Mouse (Mus musculus) forebrain, embryonic 16.5 days (tissue): ENCODE data around the gene Atp12a. TPM values are rescaled to one million over a fixed set of nuclear protein-coding genes. Genes with fewer than 3 reads are reported as not detected.

Experiments
- ATAC-seq: fragments of 200-750 bp; cut with Nextera tagmentation; 2 replicates; pipeline ENCODE4 v1.8.0; 2017; ENCODE audit warnings: mild to moderate bottlenecking, moderate library complexity
- H3K27ac ChIP-seq: fragments of 300-500 bp; sonication (generic); 2 replicates; pipeline ENCODE4 v1.5.1; 2014; ENCODE audit warnings: low read length, control low read depth
- H3K27me3 ChIP-seq: fragments of 300-500 bp; sonication (generic); replicated peaks from 2 replicates; pipeline ENCODE4 v1.6.1; 2014; ENCODE audit warnings: low read length; ENCODE audit not compliant: control insufficient read depth, insufficient read depth
- H3K36me3 ChIP-seq: fragments of 300-500 bp; sonication (generic); 2 replicates; pipeline ENCODE4 v1.6.1; 2014; ENCODE audit not compliant: control insufficient read depth, insufficient read depth
- H3K4me1 ChIP-seq: fragments of 300-500 bp; sonication (generic); replicated peaks from 2 replicates; pipeline ENCODE4 v1.6.1; 2014; ENCODE audit warnings: low read length; ENCODE audit not compliant: control insufficient read depth, insufficient read depth
- H3K4me2 ChIP-seq: fragments of 300-500 bp; sonication (generic); 2 replicates; pipeline ENCODE4 v1.6.1; 2014; ENCODE audit warnings: mild to moderate bottlenecking, low read length, control low read depth
- H3K4me3 ChIP-seq: fragments of 300-500 bp; sonication (generic); replicated peaks from 2 replicates; pipeline ENCODE4 v1.5.1; 2014; ENCODE audit warnings: mild to moderate bottlenecking, low read length, control low read depth
- H3K9ac ChIP-seq: fragments of 300-500 bp; sonication (generic); replicated peaks from 2 replicates; pipeline ENCODE4 v1.6.1; 2014; ENCODE audit warnings: low read depth, low read length, control low read depth
- H3K9me3 ChIP-seq: fragments of 300-500 bp; sonication (generic); 2 replicates; pipeline ENCODE4 v1.6.1; 2016; ENCODE audit warnings: low read length; ENCODE audit not compliant: control insufficient read depth
- WGBS: fragments of 180-500 bp; shearing (Covaris S2); extraction: QIAGEN DNeasy Blood & Tissue Kit; methylation state at CpG from one replicate; pipeline ENCODE4 v1.1.7; 2014; 5-methylcytosine and 5-hydroxymethylcytosine counted together
- polyA plus RNA-seq: library from polyadenylated mRNA; unstranded; fragments of >200 nt; fragmentation: Nextera tagmentation; extraction: Ambion mirVana; gene quantifications from 2 replicates; pipeline ENCODE4 v1.2.1, GENCODE M21; 2015

The Atp12a gene
- polyA plus RNA-seq, result 0.29 and 0.30 TPM in 2 replicates

DNA sequence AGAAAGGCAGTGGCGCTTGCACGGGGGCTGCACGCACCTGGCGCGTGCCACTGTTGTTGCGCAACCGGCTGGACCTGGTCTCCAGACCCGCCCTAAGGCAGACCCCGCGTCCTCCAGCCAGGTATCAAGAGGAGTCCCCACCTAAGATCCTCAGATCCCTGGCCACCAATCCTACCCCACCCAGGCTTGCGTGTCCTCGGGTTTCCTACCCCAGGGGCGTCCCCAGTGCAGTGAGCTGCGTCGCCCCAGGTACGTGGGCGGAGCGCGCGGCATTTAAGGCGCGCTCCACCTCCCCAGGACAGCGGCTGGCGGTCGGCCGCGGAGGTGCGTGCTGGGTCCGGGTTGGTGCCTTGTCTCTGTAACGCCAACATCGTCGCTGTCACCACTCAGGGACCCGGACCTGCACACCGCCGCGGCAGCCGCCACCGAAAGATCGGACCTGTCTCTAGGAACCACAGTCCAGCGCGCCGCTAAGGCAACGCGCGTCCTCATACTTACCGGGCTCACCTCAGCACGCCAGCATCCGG is at the start of gene Atp12a:
Gene Atp12a, plus strand, starts transcription at position 358 of the 527 bp plus-strand sequence.
- peak within 1 kb of the TSS; percentile 45 for H3K4me3 ChIP-seq
- no peak within 1 kb of the TSS for H3K27ac ChIP-seq
- H3K9ac ChIP-seq, result peak within 1 kb of the TSS; percentile 45
- no peaks in the 10 kb centered on the region for H3K36me3 ChIP-seq
- 0 out of 2 replicates have a peak, but pooled peaks have one; percentile 31 for ATAC-seq
- peak within 1 kb of the TSS; percentile 71 for H3K4me2 ChIP-seq
- under 1% methylated on average over 48 of the region's 48 CpGs for WGBS
- H3K27me3 ChIP-seq, result peaks cover 36% of the 10 kb centered on the region
- peaks cover 8% of the 10 kb centered on the region for H3K4me1 ChIP-seq
- H3K9me3 ChIP-seq, result no peaks in the 10 kb centered on the region

DNA sequence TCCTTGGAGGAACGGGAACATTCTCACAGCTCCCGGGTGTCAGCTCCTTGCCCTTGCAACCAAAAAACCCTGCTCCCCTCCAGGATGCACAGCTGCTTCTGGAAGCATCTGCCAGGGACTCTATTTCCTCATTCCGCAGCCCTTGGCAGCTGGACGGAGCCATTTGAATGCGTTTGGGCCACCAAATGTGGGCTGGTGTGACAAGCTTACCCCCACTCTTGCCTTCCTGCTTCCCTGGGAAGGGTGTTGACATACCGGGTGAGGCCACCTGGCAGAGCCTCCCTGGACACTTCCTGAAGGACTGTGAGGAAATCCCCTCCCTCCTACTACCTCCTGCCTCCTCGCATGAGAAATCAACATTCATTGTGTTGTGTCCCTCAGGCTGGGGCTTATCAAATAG is 49.3 kb upstream of the Atp12a start:
- Histone ChIP-seq H3K4me3 (no peak overlapping the region), H3K9ac (no peak overlapping the region), H3K4me1 (no peaks in the 10 kb centered on the region), H3K4me2 (no peak overlapping the region), H3K36me3 (no peaks in the 10 kb centered on the region), H3K27me3 (no peaks in the 10 kb centered on the region), H3K27ac (no peak overlapping the region), H3K9me3 (no peaks in the 10 kb centered on the region)
- 78% methylated on average over 7 of the region's 7 CpGs for WGBS
- ATAC-seq, result no peak

DNA sequence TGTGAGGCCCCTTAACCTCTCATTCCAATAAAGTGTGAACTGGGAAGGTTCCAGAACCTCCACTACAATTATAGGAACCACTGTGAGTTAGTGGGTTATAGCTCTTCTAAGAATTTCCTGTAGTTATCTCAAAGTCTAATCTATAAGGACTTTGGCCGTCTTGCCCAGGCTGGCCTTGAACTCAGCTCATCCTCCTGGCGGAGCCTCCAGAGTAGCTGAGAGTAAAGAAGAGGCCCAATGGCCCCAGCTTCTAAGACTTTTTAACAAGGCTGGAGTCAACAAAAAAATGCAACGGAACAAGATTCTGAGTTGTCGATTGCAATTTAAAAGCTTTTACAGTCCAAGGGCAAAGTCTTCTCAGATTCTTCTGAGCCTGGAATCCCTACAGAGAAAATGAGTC is 48.5 kb upstream of the Atp12a start:
- no peaks in the 10 kb centered on the region for H3K27me3 ChIP-seq
- H3K9ac ChIP-seq, result no peak overlapping the region
- no peak for ATAC-seq
- WGBS, result 88% methylated on average over 4 of the region's 4 CpGs
- H3K4me1 ChIP-seq, result no peaks in the 10 kb centered on the region
- no peak overlapping the region for H3K4me3 ChIP-seq
- no peak overlapping the region for H3K27ac ChIP-seq
- H3K9me3 ChIP-seq, result no peaks in the 10 kb centered on the region
- H3K4me2 ChIP-seq, result no peak overlapping the region
- no peaks in the 10 kb centered on the region for H3K36me3 ChIP-seq

DNA sequence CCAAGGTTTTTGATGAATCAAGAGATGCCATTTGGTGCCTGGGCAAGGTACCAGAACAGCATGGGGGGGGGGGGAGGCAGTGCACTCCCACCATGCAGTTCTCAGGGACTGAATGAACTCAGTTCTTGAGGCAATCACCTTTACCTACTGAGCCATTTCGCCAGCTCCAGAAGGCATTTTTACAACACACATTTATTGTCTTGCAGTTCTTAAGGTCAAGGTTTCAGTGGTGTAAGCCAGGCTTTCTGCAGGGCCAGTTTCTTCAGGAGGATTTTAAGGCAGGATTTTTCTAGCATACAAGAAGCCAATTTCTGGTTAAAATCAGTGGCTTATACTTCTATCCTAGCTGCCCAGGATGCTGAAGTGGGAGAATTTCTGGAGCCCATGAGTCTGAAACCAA is 41.9 kb upstream of the Atp12a start:
- Histone ChIP-seq H3K4me2 (no peak overlapping the region), H3K9ac (no peak overlapping the region), H3K9me3 (no peaks in the 10 kb centered on the region), H3K27ac (no peak overlapping the region), H3K4me1 (no peaks in the 10 kb centered on the region), H3K4me3 (no peak overlapping the region), H3K27me3 (no peaks in the 10 kb centered on the region), H3K36me3 (no peaks in the 10 kb centered on the region)
- ATAC-seq, result no peak
- 91% methylated on average over 1 of the region's 1 CpGs for WGBS

DNA sequence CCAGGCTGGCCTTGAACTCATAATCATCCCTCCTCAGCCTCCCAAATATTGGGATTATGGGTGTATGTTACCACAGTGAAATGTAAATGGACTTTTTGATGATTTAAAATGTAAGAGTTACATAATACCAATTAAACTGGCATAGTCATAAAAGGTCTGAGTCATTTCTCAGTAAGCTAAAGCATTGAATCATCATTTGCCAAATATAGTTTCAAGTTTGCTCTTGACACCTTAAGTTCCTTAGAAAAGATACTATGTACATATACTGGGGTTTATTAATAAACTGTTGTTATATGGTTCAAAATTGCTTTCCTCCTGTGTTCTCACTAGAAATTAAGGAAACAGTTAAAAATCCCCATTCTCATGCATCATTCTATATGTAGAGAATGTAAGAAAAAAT is 39.8 kb upstream of the Atp12a start:
- Histone ChIP-seq H3K9me3 (no peaks in the 10 kb centered on the region), H3K4me1 (no peaks in the 10 kb centered on the region), H3K36me3 (no peaks in the 10 kb centered on the region), H3K27me3 (no peaks in the 10 kb centered on the region), H3K4me2 (no peak overlapping the region), H3K4me3 (no peak overlapping the region), H3K27ac (no peak overlapping the region), H3K9ac (no peak overlapping the region)
- ATAC-seq, result no peak

DNA sequence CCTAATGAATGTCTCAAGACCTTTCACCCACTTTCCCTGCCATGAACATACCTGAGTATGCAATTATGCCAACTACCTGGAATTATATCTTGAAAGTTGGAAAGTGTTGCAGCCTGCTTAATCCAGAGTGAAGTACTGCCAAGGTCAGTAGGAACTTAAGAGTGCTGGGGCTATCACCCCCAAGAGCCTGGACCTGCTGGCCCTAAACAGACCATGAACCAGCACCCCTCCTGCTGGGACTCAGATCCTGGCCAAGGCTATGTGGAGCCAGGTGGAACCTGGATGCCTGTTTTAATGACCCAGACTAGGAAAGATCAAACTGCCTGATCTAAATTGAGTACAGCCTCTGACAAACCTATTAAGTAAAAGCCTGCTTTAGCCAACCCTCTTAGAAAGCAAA is 31.2 kb upstream of the Atp12a start:
- H3K27me3 ChIP-seq, result no peaks in the 10 kb centered on the region
- H3K36me3 ChIP-seq, result no peaks in the 10 kb centered on the region
- no peak overlapping the region for H3K4me2 ChIP-seq
- no peak for ATAC-seq
- no peaks in the 10 kb centered on the region for H3K9me3 ChIP-seq
- peaks cover 4% of the 10 kb centered on the region; the same call in 1 of the 2 replicates for H3K4me1 ChIP-seq
- no peak overlapping the region for H3K27ac ChIP-seq
- H3K9ac ChIP-seq, result no peak overlapping the region
- no peak overlapping the region for H3K4me3 ChIP-seq

DNA sequence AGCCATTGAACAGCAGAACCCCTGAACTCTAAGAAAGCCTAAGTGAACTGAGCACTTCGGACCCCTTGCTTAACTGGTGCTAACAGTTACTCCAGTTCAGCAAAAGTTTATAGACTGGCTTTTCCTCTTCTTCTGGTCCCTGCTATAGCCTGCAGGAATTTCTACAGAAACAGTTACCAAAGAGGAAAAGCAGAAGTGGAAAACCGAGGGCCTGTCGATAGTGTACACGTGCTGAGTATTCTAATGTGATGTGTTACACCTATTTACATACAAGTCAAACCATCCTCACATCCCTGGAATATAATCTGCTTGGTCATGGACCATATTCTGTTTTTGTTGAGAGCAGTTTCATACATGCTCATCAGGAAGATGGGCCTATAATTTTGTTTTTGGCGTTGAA is 30.4 kb upstream of the Atp12a start:
- 94% methylated on average over 5 of the region's 5 CpGs for WGBS
- no peaks in the 10 kb centered on the region for H3K9me3 ChIP-seq
- H3K27ac ChIP-seq, result no peak overlapping the region
- H3K4me2 ChIP-seq, result no peak overlapping the region
- no peak overlapping the region for H3K9ac ChIP-seq
- no peaks in the 10 kb centered on the region for H3K36me3 ChIP-seq
- peaks cover 4% of the 10 kb centered on the region; the same call in 1 of the 2 replicates for H3K4me1 ChIP-seq
- ATAC-seq, result no peak
- H3K4me3 ChIP-seq, result no peak overlapping the region
- H3K27me3 ChIP-seq, result no peaks in the 10 kb centered on the region

DNA sequence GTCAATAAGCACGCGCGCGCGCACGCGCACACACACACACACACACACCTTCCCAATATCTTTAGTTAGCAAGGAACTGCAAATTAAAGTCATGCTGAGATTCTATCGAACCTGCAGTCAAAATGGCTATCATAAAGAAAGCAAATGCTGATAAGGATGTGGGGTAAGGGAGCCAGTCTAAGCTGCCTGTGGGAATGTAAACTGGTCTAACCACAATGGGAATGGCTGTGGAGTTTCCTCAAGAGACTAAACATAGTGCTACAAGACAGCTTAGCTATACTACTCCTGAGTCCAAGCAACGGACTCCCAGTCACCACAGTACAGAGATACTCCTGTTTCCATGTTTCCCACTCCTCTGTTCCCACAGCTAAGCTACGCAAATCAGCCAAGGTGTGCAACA is 28.8 kb upstream of the Atp12a start:
- Histone ChIP-seq H3K36me3 (no peaks in the 10 kb centered on the region), H3K4me2 (no peak overlapping the region), H3K4me1 (peaks cover 4% of the 10 kb centered on the region; the same call in 1 of the 2 replicates), H3K4me3 (no peak overlapping the region), H3K27ac (no peak overlapping the region), H3K9me3 (no peaks in the 10 kb centered on the region), H3K9ac (no peak overlapping the region), H3K27me3 (no peaks in the 10 kb centered on the region)
- no peak for ATAC-seq
- WGBS, result 88% methylated on average over 10 of the region's 10 CpGs

DNA sequence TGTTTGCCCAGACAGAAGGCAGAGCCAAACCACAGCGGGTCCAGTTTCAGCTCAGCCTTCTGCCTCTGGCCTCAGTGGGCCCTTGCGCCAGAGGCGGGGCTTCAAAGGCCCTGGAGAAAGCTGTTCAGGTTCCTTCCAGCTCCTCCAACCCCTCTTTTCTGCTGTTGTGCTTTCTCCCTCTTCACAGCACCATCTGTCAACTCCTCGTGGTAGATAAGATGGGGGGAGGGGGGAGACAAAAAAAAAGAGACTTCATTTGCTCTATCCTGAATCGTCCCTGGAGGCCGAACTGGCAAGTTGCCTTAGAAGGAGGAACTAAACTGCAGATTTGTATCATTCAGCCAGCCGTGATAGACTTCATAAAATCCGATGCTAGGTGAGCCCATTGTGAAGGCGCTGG is 27.8 kb upstream of the Atp12a start:
- peak; percentile 47 for ATAC-seq
- peaks cover 4% of the 10 kb centered on the region; the same call in 1 of the 2 replicates for H3K4me1 ChIP-seq
- 52% methylated on average over 9 of the region's 9 CpGs for WGBS
- H3K9ac ChIP-seq, result no peak overlapping the region
- H3K27me3 ChIP-seq, result no peaks in the 10 kb centered on the region
- H3K4me3 ChIP-seq, result no peak overlapping the region
- H3K4me2 ChIP-seq, result no peak overlapping the region
- no peaks in the 10 kb centered on the region for H3K9me3 ChIP-seq
- H3K27ac ChIP-seq, result no peak overlapping the region
- H3K36me3 ChIP-seq, result no peaks in the 10 kb centered on the region

DNA sequence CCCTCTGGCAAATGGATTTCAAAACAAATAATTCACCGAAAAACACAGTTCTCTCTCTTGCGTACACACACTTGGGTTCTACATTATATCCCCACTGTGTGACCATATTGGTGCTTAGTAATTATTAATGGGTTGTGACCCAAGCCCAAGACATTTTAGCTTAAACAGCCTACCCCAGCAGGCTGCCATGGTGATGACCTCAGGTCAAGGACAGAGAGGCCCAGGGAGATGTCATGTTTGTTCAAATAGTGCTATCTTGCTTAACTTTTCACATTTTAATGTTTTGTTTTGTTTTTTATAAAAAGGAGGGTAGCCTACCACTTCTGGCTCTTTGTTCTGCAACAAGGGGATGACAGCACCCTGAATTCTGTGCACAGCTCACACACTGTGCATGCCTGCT is 27.2 kb upstream of the Atp12a start:
- Histone ChIP-seq H3K27me3 (no peaks in the 10 kb centered on the region), H3K4me3 (no peak overlapping the region)
- ATAC-seq, result no peak

More for the DNA sequence above, 27.2 kb upstream of the Atp12a start:
- H3K9me3 ChIP-seq, result no peaks in the 10 kb centered on the region
- H3K4me2 ChIP-seq, result no peak overlapping the region
- peaks cover 4% of the 10 kb centered on the region; the same call in 1 of the 2 replicates for H3K4me1 ChIP-seq
- WGBS, result 92% methylated on average over 2 of the region's 2 CpGs
- no peak overlapping the region for H3K27ac ChIP-seq
- no peaks in the 10 kb centered on the region for H3K36me3 ChIP-seq
- no peak overlapping the region for H3K9ac ChIP-seq
